ENCODE assay signal across 9 mouse cellular contexts in the genomic region with DNA sequence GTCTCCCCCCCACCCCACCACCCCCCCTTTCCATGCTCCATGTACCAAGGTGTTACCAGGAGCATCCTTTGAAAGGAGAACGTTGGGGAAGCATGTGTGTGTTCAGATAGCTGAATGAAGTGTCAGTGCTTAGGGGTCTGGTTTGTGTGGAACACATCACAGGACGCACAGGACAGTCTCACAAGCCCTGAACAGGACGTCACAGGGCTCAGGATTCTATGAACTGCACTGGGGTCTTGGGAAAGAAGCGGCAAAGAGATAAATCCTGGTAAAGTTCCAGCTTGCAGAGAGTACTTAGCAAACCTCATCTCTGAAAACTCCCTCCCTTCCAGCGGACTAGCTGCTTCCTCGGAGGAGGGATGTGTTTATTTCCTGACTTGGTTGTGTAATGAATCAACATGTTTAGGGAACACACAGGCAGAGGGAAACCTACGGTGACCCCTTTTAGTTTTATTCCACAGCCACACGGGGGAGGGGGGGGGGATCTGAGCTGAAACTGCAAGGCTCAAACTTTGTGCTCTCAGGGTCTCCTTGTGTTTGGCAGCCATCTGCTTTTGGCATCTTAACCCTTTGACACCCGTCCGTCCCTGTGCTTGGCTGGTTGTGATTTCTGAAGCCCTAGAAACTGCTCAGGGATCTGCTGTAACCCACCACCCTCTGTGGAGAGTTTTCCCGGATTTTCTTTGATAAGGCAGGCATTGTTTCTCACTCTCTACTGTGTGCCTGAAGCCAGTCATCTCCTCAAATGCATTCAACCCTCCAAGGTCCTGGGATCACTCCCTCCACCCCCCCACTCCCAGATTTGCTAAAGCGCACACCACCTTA. TPM values are rescaled to one million over a fixed set of nuclear protein-coding genes. Genes with fewer than 3 reads are reported as not detected.
DNase-seq lines count a peak whose midpoint lies in the region; ATAC-seq lines count a peak whose summit lies in the region.
"Had no signal": no experiment of that assay in that cellular context is flagged by ENCODE, and none has a peak within 500 bp of the region (broad histone marks: within the 10 kb centered on the region; RNA-seq: fewer than 3 reads in every experiment).

No protein-coding gene starts in this region.

- peaks cover 28% of the 10 kb centered on the region for H3K4me1 ChIP-seq in heart, embryonic 13.5 days
- peaks cover 8% of the 10 kb centered on the region; the same call in 1 of the 2 replicates for H3K4me1 ChIP-seq in forebrain, embryonic 11.5 days (replicated peaks; ENCODE audit: control insufficient read depth, insufficient read depth, low read length)

- no peaks in the 10 kb centered on the region for H3K36me3 ChIP-seq in heart, embryonic 13.5 days
- H3K36me3 ChIP-seq in forebrain, embryonic 11.5 days (ENCODE audit: control insufficient read depth, insufficient read depth, low read length) = no peaks in the 10 kb centered on the region

- H3K9me3 ChIP-seq in heart, embryonic 13.5 days = no peaks in the 10 kb centered on the region
- H3K9me3 ChIP-seq in forebrain, embryonic 11.5 days (ENCODE audit: control insufficient read depth, low read length) = no peaks in the 10 kb centered on the region

- peaks cover 19% of the 10 kb centered on the region for H3K27me3 ChIP-seq in heart, embryonic 13.5 days (replicated peaks)
- peaks cover 11% of the 10 kb centered on the region for H3K27me3 ChIP-seq in forebrain, embryonic 11.5 days (ENCODE audit: control insufficient read depth, insufficient read depth, low read length)

- WGBS in heart, embryonic 13.5 days = 5% methylated on average over 12 of the region's 12 CpGs
- WGBS in forebrain, embryonic 11.5 days = 1% methylated on average over 12 of the region's 12 CpGs

- peak overlapping the region; percentile 40; the same call in 1 of the 2 replicates for H3K9ac ChIP-seq in heart, embryonic 13.5 days
- peak overlapping the region; percentile 12; the same call in 1 of the 2 replicates for H3K9ac ChIP-seq in forebrain, embryonic 11.5 days (ENCODE audit: low read length)

- no peak for DNase-seq in heart, adult 8-10 months (ENCODE audit: low spot score)
- peak; percentile 43 for DNase-seq in cerebellum, adult 11-12 months
- DNase-seq in forebrain, embryonic 11.5 days (ENCODE audit: low spot score) = peak; percentile 57
- peak; percentile 44 for DNase-seq in mesoderm, embryonic 11.5 days (ENCODE audit: low read depth, low spot score)
- no peak for DNase-seq in thymus, postnatal 36 days
- no peak for DNase-seq in urinary bladder, postnatal 14 days (ENCODE audit: low spot score)
- no peak for DNase-seq in gastrocnemius, postnatal 14 days

- H3K4me2 ChIP-seq in heart, embryonic 13.5 days = peak overlapping the region; percentile 74
- H3K4me2 ChIP-seq in forebrain, embryonic 11.5 days (ENCODE audit: low read depth, low read length, severe bottlenecking) = peak overlapping the region; percentile 65

- peak overlapping the region; percentile 50 for H3K4me3 ChIP-seq in heart, embryonic 13.5 days
- peak overlapping the region; percentile 29 for H3K4me3 ChIP-seq in forebrain, embryonic 11.5 days (ENCODE audit: low read depth, low read length)

- ATAC-seq in heart, embryonic 13.5 days (ENCODE audit: extremely low read depth, insufficient number of reproducible peaks, low FRiP score, low TSS enrichment) = no peak
- peak; percentile 33 for ATAC-seq in forebrain, embryonic 11.5 days (replicated peaks; ENCODE audit: low FRiP score)

- no peak overlapping the region for H3K27ac ChIP-seq in heart, embryonic 13.5 days (replicated peaks)
- no peak overlapping the region for H3K27ac ChIP-seq in forebrain, embryonic 11.5 days (ENCODE audit: low read depth, low read length)

- intact Hi-C loops in gastrocnemius, postnatal 14 days (cut with DNase I; ENCODE audit: low total_unique reads) = loop anchor here (10.0 kb wide), 1 partner anchor 188 kb away; no protein-coding TSS in a partner anchor

RNA-seq across cellular contexts. Expression of gene Lrrtm3, which starts 3.3 kb away (rescaled TPM):
- 0.83 and 1.4 TPM in 2 replicates for polyA plus RNA-seq in heart, embryonic 13.5 days (2015; fragmentation: Nextera tagmentation; extraction: Ambion mirVana)
- under 1 TPM in 3 of 4 experiments, not detected in 1; 0.16 to 0.60 (median 0.50) TPM for total RNA-seq in heart, adult 8-10 months (2022)
- polyA plus RNA-seq in forebrain, embryonic 11.5 days (2014; fragmentation: Nextera tagmentation; extraction: Ambion mirVana) = 2.2 and 2.6 TPM in 2 replicates
- under 1 TPM in 1 of 2 experiments, not detected in 1; 0.51 TPM for total RNA-seq in gastrocnemius, postnatal 14 days (2021)
- polyA plus RNA-seq: liver, embryonic 16.5 days had no signal

Comparison
In these comparisons a context has a peak if more than half of its experiments do, and no peak if none do; other contexts are left out.
1. DNase-seq: peak in cerebellum, adult 11-12 months (single experiment), forebrain, embryonic 11.5 days (single experiment) and mesoderm, embryonic 11.5 days (single experiment); none in heart, adult 8-10 months (single experiment), thymus, postnatal 36 days (0 of 2), urinary bladder, postnatal 14 days (single experiment) and gastrocnemius, postnatal 14 days (single experiment).